Comparison of ENCODE assay signal across 10 mouse cellular contexts in genomic region chr12:10223832-10224231, GRCm38 (mm10).
DNase-seq lines count a peak whose midpoint lies in the region; ATAC-seq lines count a peak whose summit lies in the region.
"Had no signal": no experiment of that assay in that cellular context is flagged by ENCODE, and none has a peak within 500 bp of the region (broad histone marks: within the 10 kb centered on the region; RNA-seq: fewer than 3 reads in every experiment).

No protein-coding gene starts in this region.

- H3K9me3 ChIP-seq in forebrain, embryonic 13.5 days (replicated peaks): no peaks in the 10 kb centered on the region
- no peaks in the 10 kb centered on the region for H3K9me3 ChIP-seq in forebrain, embryonic 10.5 days
- H3K9me3 ChIP-seq: G1E had no signal

- no peak for DNase-seq in forebrain, embryonic 10.5 days (ENCODE audit: extremely low spot score, low spot score)
- DNase-seq in right cerebral cortex, adult 18-20 months: peak; percentile 15
- no peak for DNase-seq in right cerebral cortex, postnatal 14 days
- peak; percentile 8 for DNase-seq in left cerebral cortex, postnatal 4 days
- no peak for DNase-seq in thymus, postnatal 4 days
- no peak for DNase-seq in T-cell, adult 2 months (ENCODE audit: low spot score)

- H3K4me2 ChIP-seq in forebrain, embryonic 13.5 days: no peak overlapping the region

- H3K4me3 ChIP-seq in forebrain, embryonic 13.5 days: no peak overlapping the region
- no peak overlapping the region for H3K4me3 ChIP-seq in forebrain, embryonic 10.5 days
- H3K4me3 ChIP-seq: erythroblast, embryonic 14.5 days had no signal

- H3K9ac ChIP-seq in forebrain, embryonic 13.5 days: no peak overlapping the region

- intact Hi-C loops in left cerebral cortex, postnatal 4 days (cut with DNase I): loop anchor here (5.0 to 10.0 kb wide), 2 partner anchors 652 to 1169 kb away; partner anchors contain the start of gene Osr1

- ATAC-seq in forebrain, embryonic 13.5 days: peak; percentile 67; the same call in 1 of the 2 replicates
- ATAC-seq in hematopoietic stem cell, adult 5-6 weeks (replicated peaks in 1 of 2; ENCODE audit: insufficient read depth in 1 of 2, low FRiP score in 2 of 2, low TSS enrichment in 1 of 2, low read depth in 1 of 2, poor library complexity in 2 of 2, severe bottlenecking in 2 of 2): peak; percentile 60 to 67; a peak in 3 of 4 replicates

- no peaks in the 10 kb centered on the region for H3K27me3 ChIP-seq in forebrain, embryonic 13.5 days
- H3K27me3 ChIP-seq in forebrain, embryonic 10.5 days (ENCODE audit: poor library complexity, severe bottlenecking): no peaks in the 10 kb centered on the region

- H3K27ac ChIP-seq in forebrain, embryonic 13.5 days: no peak overlapping the region
- no peak overlapping the region for H3K27ac ChIP-seq in forebrain, embryonic 10.5 days

- H3K36me3 ChIP-seq in forebrain, embryonic 13.5 days (ENCODE audit: poor library complexity, severe bottlenecking): no peaks in the 10 kb centered on the region
- H3K36me3 ChIP-seq in forebrain, embryonic 10.5 days (replicated peaks): no peaks in the 10 kb centered on the region
- H3K36me3 ChIP-seq: G1E had no signal

- 39% methylated on average over 4 of the region's 4 CpGs for WGBS in forebrain, embryonic 13.5 days
- 39% methylated on average over 4 of the region's 4 CpGs for WGBS in forebrain, embryonic 10.5 days

- H3K4me1 ChIP-seq in forebrain, embryonic 13.5 days: no peaks in the 10 kb centered on the region
- no peaks in the 10 kb centered on the region for H3K4me1 ChIP-seq in forebrain, embryonic 10.5 days

Comparison
In these comparisons a context has a peak if more than half of its experiments do, and no peak if none do; other contexts are left out.
1. DNase-seq: peak in right cerebral cortex, adult 18-20 months (single experiment) and left cerebral cortex, postnatal 4 days (single experiment); none in forebrain, embryonic 10.5 days (single experiment), right cerebral cortex, postnatal 14 days (single experiment), thymus, postnatal 4 days (single experiment) and T-cell, adult 2 months (single experiment).